Mouse (Mus musculus): ENCODE results near the gene Pcare. TPM values are rescaled to one million over a fixed set of nuclear protein-coding genes. Genes with fewer than 3 reads are reported as not detected.

The Pcare gene
- total RNA-seq (2012; rRNA removed) = not detected in 2 replicates
- not detected for polyA plus RNA-seq (2012; ENCODE audit: insufficient read depth in 1 of 2, insufficient read length in 2 of 2, low read depth in 1 of 2, low replicate concordance in 2 of 2, missing spikeins in 1 of 2)

DNA sequence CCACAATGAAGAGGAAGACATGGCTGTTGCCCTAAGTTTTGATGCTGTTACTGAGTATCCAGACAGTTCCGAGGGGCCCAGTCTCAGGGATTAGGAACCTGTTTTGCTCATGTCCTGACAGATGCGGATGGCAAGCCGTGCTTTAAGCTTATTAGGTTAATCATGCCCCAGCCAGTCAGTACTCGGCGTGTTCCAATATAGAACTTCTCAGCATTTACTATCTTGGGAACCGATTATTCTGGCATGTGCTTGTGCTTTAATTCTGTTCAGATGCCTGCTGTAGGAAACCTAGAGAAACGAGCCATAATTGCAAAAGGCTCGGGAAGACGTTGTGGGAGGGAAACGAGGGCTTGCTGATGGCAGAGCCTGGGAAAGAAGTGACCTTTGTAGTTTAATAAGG lies at the start of gene Pcare:
Gene Pcare, minus strand, starts transcription at position 64 of the 400 bp plus-strand sequence.
- no peak within 1 kb of the TSS for H3K4me3 ChIP-seq (ENCODE audit: control insufficient read depth in 1 of 2, insufficient read depth in 1 of 2, low read depth in 2 of 2, low read length in 2 of 2)
- no peaks in the 10 kb centered on the region for H3K36me3 ChIP-seq (ENCODE audit: control insufficient read depth in 1 of 2, insufficient read depth in 2 of 2, low read length in 2 of 2)
- H3K27ac ChIP-seq (ENCODE audit: control insufficient read depth, low read depth, low read length) = no peak within 1 kb of the TSS
- no peak for TF ChIP-seq POLR2AphosphoS2 (IDR thresholded peaks at IDR 0.05; ENCODE audit: low read length)
- TF ChIP-seq POLR2A (IDR thresholded peaks at IDR 0.05; ENCODE audit: control insufficient read depth in 1 of 2, insufficient read depth in 1 of 2, low read depth in 1 of 2, low read length in 2 of 2, poor library complexity in 1 of 2) = no peak
- TF ChIP-seq HCFC1 (IDR thresholded peaks at IDR 0.05; ENCODE audit: low read depth, low read length) = no peak
- no peak for TF ChIP-seq UBTF (IDR thresholded peaks at IDR 0.05; ENCODE audit: borderline replicate concordance, insufficient read depth, low read depth, low read length)
- no peak for TF ChIP-seq TCF12 (IDR thresholded peaks at IDR 0.05; ENCODE audit: low read depth, low read length)
- no peak for TF ChIP-seq NELFE (IDR thresholded peaks at IDR 0.05; ENCODE audit: low read depth, low read length)
- no peak for TF ChIP-seq MEF2A (IDR thresholded peaks at IDR 0.05; ENCODE audit: extremely low read depth, insufficient replicate concordance, low read depth, low read length, poor library complexity, severe bottlenecking)
- TF ChIP-seq MYC (IDR thresholded peaks at IDR 0.05; ENCODE audit: low read depth, low read length) = no peak
- no peaks in the 10 kb centered on the region for H3K79me2 ChIP-seq (ENCODE audit: control insufficient read depth, insufficient read depth, low read length, poor library complexity)
- H3K27me3 ChIP-seq (ENCODE audit: control insufficient read depth in 1 of 2, insufficient read depth in 2 of 2, low read length in 2 of 2) = no peaks in the 10 kb centered on the region
- H3K9ac ChIP-seq (ENCODE audit: control insufficient read depth, low read depth, low read length, poor library complexity, severe bottlenecking) = no peak within 1 kb of the TSS
- H3K4me1 ChIP-seq (ENCODE audit: control insufficient read depth in 1 of 2, insufficient read depth in 2 of 2, low read length in 2 of 2) = no peaks in the 10 kb centered on the region
- no peak for DNase-seq (ENCODE audit: low read depth, low spot score)
- no peaks in the 10 kb centered on the region for H3K9me3 ChIP-seq (replicated peaks; ENCODE audit: insufficient read depth, low read length)

DNA sequence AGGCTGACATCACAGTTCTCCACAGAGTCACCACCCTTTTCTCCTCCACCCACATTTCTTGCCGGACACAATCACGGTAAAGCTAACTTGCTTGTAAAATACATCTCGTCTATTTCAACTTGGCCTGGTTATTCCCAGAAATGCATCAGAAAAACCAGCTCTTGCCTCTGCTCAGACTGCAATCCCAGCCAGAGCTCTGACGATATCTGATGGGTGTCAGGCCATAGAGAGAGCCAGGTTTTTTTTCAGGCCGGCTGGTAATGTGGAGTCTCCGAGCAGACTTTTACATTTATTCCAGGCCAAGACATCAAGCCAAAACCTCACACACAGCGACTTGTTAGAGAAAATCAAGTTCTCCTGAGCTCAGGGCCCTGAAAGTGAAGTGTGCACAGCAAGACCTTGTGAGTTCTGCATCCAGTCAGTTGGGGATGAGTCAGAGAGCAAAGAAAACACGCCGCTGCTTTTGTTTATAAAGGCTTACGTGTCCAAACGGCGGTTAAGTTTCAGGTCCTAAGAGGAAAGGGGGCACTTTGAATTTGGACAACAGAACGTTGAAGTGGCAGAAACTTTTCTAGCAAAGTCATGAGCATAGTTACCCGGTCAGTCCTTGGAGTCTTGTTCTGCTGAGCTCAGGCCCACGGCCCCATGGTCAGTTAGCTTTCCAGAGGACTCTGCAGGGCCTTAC lies 43.0 kb upstream of the Pcare start:
- no peak overlapping the region for H3K27ac ChIP-seq (ENCODE audit: control insufficient read depth, low read depth, low read length)
- no peak overlapping the region for H3K9ac ChIP-seq (ENCODE audit: control insufficient read depth, low read depth, low read length, poor library complexity, severe bottlenecking)
- no peaks in the 10 kb centered on the region; a peak in 1 of 4 replicates for H3K27me3 ChIP-seq (ENCODE audit: control insufficient read depth in 1 of 2, insufficient read depth in 2 of 2, low read length in 2 of 2)
- H3K4me1 ChIP-seq (ENCODE audit: control insufficient read depth in 1 of 2, insufficient read depth in 2 of 2, low read length in 2 of 2) = no peaks in the 10 kb centered on the region
- H3K79me2 ChIP-seq (ENCODE audit: control insufficient read depth, insufficient read depth, low read length, poor library complexity) = no peaks in the 10 kb centered on the region
- no peaks in the 10 kb centered on the region for H3K36me3 ChIP-seq (ENCODE audit: control insufficient read depth in 1 of 2, insufficient read depth in 2 of 2, low read length in 2 of 2)
- DNase-seq (ENCODE audit: low read depth, low spot score) = no peak
- TF ChIP-seq SIN3A (IDR thresholded peaks at IDR 0.05; ENCODE audit: low read length) = no peak
- no peak for TF ChIP-seq JUND (IDR thresholded peaks at IDR 0.05; ENCODE audit: low read depth, low read length)
- no peak for TF ChIP-seq MAZ (IDR thresholded peaks at IDR 0.05; ENCODE audit: low read depth, low read length)
- TF ChIP-seq TCF12 (IDR thresholded peaks at IDR 0.05; ENCODE audit: low read depth, low read length) = no peak
- TF ChIP-seq POLR2A (IDR thresholded peaks at IDR 0.05; ENCODE audit: control insufficient read depth in 1 of 2, insufficient read depth in 1 of 2, low read depth in 1 of 2, low read length in 2 of 2, poor library complexity in 1 of 2) = no peak
- no peak for TF ChIP-seq ETS1 (IDR thresholded peaks at IDR 0.05; ENCODE audit: low read depth, low read length)
- TF ChIP-seq USF1 (IDR thresholded peaks at IDR 0.05; ENCODE audit: low read depth, low read length) = no peak
- no peak for TF ChIP-seq CHD1 (IDR thresholded peaks at IDR 0.05; ENCODE audit: low read depth, low read length)
- no peak for TF ChIP-seq BHLHE40 (IDR thresholded peaks at IDR 0.05; ENCODE audit: borderline replicate concordance, low read depth, low read length)
- TF ChIP-seq UBTF (IDR thresholded peaks at IDR 0.05; ENCODE audit: borderline replicate concordance, insufficient read depth, low read depth, low read length) = no peak
- no peak for TF ChIP-seq MEF2A (IDR thresholded peaks at IDR 0.05; ENCODE audit: extremely low read depth, insufficient replicate concordance, low read depth, low read length, poor library complexity, severe bottlenecking)
- no peak for TF ChIP-seq GABPA (IDR thresholded peaks at IDR 0.05; ENCODE audit: low read depth, low read length)
- no peaks in the 10 kb centered on the region for H3K9me3 ChIP-seq (replicated peaks; ENCODE audit: insufficient read depth, low read length)
- H3K4me3 ChIP-seq (ENCODE audit: control insufficient read depth in 1 of 2, insufficient read depth in 1 of 2, low read depth in 2 of 2, low read length in 2 of 2) = no peak overlapping the region
